Mouse (Mus musculus) kidney, adult 10 weeks (tissue): Measurements from ENCODE around the gene Yars2. TPM values are rescaled to one million over a fixed set of nuclear protein-coding genes. Genes with fewer than 3 reads are reported as not detected.

Experiments used
- polyA plus RNA-seq: library from polyadenylated mRNA; stranded (reverse); fragments of 350-450 nt; fragmentation: Illumina TruSeq; extraction: RNeasy Lipid Tissue Mini Kit (QIAGEN cat#74804); gene quantifications from one replicate; pipeline ENCODE4 v1.2.3, GENCODE M21; 2014; ENCODE audit warnings: low read depth, low replicate concordance

Yars2 gene
- polyA plus RNA-seq, result 60.9 TPM

GRCm38 (mm10) chr16:16302369-16303137 is at the start of gene Yars2:
Yars2 (plus strand) TSS chr16:16302965.

GRCm38 (mm10) chr16:16358481-16359100 is 55.8 kb downstream of the Yars2 start, which contains the start of gene Dnm1l:
Dnm1l (minus strand) TSS chr16:16358959.

Other genes with a start within 250 kb of the Yars2 start
- 27.1 TPM for gene Pkp2, start 89.6 kb upstream of the Yars2 start, polyA plus RNA-seq
- 157 TPM for gene Dnm1l, start 56.0 kb downstream of the Yars2 start, polyA plus RNA-seq